Mouse (Mus musculus): ENCODE results near the gene Six5.

The Six5 gene

GRCm38 (mm10) chr7:19147497-19148045 is 53.2 kb downstream of the Six5 start:
- no peak for DNase-seq (ENCODE audit: low spot score in 2 of 2)
